Mouse (Mus musculus) spleen, postnatal 14 days (tissue): Measurements from ENCODE around the gene Vmn2r13.
"Not testable (repeated sequence)": the region's sequence is repeated elsewhere in the genome, so short reads cannot be mapped to it uniquely, and the experiment has no call there.

Experiments used
- DNase-seq, 2 experiments: peaks; one replicate each; pipeline ENCODE4 v3.0.0; 2021 to 2022; ENCODE audit warnings: low spot score in 2 of 2

The Vmn2r13 gene

GRCm38 (mm10) chr5:109192099-109192498 is at the start of gene Vmn2r13:
Gene Vmn2r13 (minus strand): TSS chr5:109192199.
- DNase-seq: not testable (repeated sequence)

- DNase-seq: no peak
These were observed 32.6 kb upstream of the Vmn2r13 start, which contains the start of gene Vmn2r14 for GRCm38 (mm10) chr5:109224608-109225007. Gene Vmn2r14 (minus strand): TSS chr5:109224708.

GRCm38 (mm10) chr5:109166851-109167250 is 25.1 kb downstream of the Vmn2r13 start:
- not testable (repeated sequence) for DNase-seq

- no peak for DNase-seq
These were observed 31.9 kb downstream of the Vmn2r13 start for GRCm38 (mm10) chr5:109160121-109160520.

GRCm38 (mm10) chr5:109159576-109159975 is 32.4 kb downstream of the Vmn2r13 start:
- not testable (repeated sequence) for DNase-seq

- DNase-seq: not testable (repeated sequence)
These were observed 33.2 kb downstream of the Vmn2r13 start for GRCm38 (mm10) chr5:109158488-109159485.

- no peak for DNase-seq
These were observed 52.5 kb downstream of the Vmn2r13 start for GRCm38 (mm10) chr5:109139546-109139945.

- no peak for DNase-seq
These were observed 55.3 kb downstream of the Vmn2r13 start for GRCm38 (mm10) chr5:109136731-109137130.
